Mouse (Mus musculus) limb, embryonic 11.5 days (tissue): Measurements from ENCODE around the gene Sgms1. TPM values are rescaled to one million over a fixed set of nuclear protein-coding genes. Genes with fewer than 3 reads are reported as not detected.

Experiments
- ATAC-seq: fragments of 200-750 bp; cut with Nextera tagmentation; 2 replicates; pipeline ENCODE4 v1.8.0; 2017; ENCODE audit warnings: low read depth; ENCODE audit not compliant: insufficient number of reproducible peaks, low FRiP score, low TSS enrichment
- DNase-seq: peaks from one replicate; pipeline ENCODE4 v3.0.0-alpha.2; 2015; ENCODE audit warnings: low spot score
- H3K27ac ChIP-seq: fragments of 300-500 bp; sonication (generic); replicated peaks from 2 replicates; pipeline ENCODE4 v1.5.1; 2014; ENCODE audit warnings: low read depth, mild to moderate bottlenecking, low read length
- H3K27me3 ChIP-seq: fragments of 300-500 bp; sonication (generic); 2 replicates; pipeline ENCODE4 v1.6.1; 2014; ENCODE audit warnings: mild to moderate bottlenecking, low read length, mixed read lengths; ENCODE audit not compliant: control insufficient read depth, insufficient read depth
- H3K36me3 ChIP-seq: fragments of 300-500 bp; sonication (generic); 2 replicates; pipeline ENCODE4 v1.6.1; 2014; ENCODE audit warnings: mild to moderate bottlenecking, low read length, moderate library complexity, mixed read lengths; ENCODE audit not compliant: control insufficient read depth, insufficient read depth
- H3K4me1 ChIP-seq: fragments of 300-500 bp; sonication (generic); 2 replicates; pipeline ENCODE4 v1.6.1; 2014; ENCODE audit warnings: low read length, mixed read lengths; ENCODE audit not compliant: control insufficient read depth, insufficient read depth
- H3K4me2 ChIP-seq: fragments of 300-500 bp; sonication (generic); 2 replicates; pipeline ENCODE4 v1.6.1; 2014; ENCODE audit warnings: low read depth, mild to moderate bottlenecking, moderate library complexity; ENCODE audit not compliant: severe bottlenecking
- H3K4me3 ChIP-seq: fragments of 300-500 bp; sonication (generic); 2 replicates; pipeline ENCODE4 v1.5.1; 2014; ENCODE audit warnings: low read depth, low read length
- H3K9ac ChIP-seq: fragments of 300-500 bp; sonication (generic); 2 replicates; pipeline ENCODE4 v1.6.1; 2014; ENCODE audit warnings: mild to moderate bottlenecking, low read length
- H3K9me3 ChIP-seq: fragments of 300-500 bp; sonication (generic); 2 replicates; pipeline ENCODE4 v1.6.1; 2016; ENCODE audit warnings: low read length; ENCODE audit not compliant: control insufficient read depth
- WGBS: fragments of 180-500 bp; shearing (Covaris S2); extraction: QIAGEN DNeasy Blood & Tissue Kit; methylation state at CpG from one replicate; pipeline ENCODE4 v1.1.7; 2014; 5-methylcytosine and 5-hydroxymethylcytosine counted together
- polyA plus RNA-seq: library from polyadenylated mRNA; unstranded; fragments of >200 nt; fragmentation: Nextera tagmentation; extraction: Ambion mirVana; gene quantifications from 2 replicates; pipeline ENCODE4 v1.2.1, GENCODE M21; 2014

The Sgms1 gene
- polyA plus RNA-seq, 1 experiment from 2014 or later = 13.5 TPM

GRCm38 (mm10) chr19:32194074-32194473 is 195.4 kb downstream of the Sgms1 start:
- ATAC-seq (no peak), DNase-seq (no peak)
- H3K4me2 ChIP-seq = no peak overlapping the region
- H3K9me3 ChIP-seq = no peaks in the 10 kb centered on the region
- H3K27me3 ChIP-seq = no peaks in the 10 kb centered on the region
- H3K36me3 ChIP-seq = no peaks in the 10 kb centered on the region
- WGBS = 91% methylated on average over 3 of the region's 3 CpGs
- H3K27ac ChIP-seq = no peak overlapping the region
- H3K4me3 ChIP-seq = no peak overlapping the region
- no peak overlapping the region for H3K9ac ChIP-seq
- no peaks in the 10 kb centered on the region for H3K4me1 ChIP-seq

GRCm38 (mm10) chr19:32191596-32191995 is 197.9 kb downstream of the Sgms1 start:
- H3K9ac ChIP-seq = no peak overlapping the region
- DNase-seq (no peak), ATAC-seq (no peak)
- H3K27ac ChIP-seq = no peak overlapping the region
- no peaks in the 10 kb centered on the region for H3K27me3 ChIP-seq
- WGBS = 85% methylated on average over 3 of the region's 3 CpGs
- no peaks in the 10 kb centered on the region for H3K9me3 ChIP-seq
- H3K4me3 ChIP-seq = no peak overlapping the region
- H3K4me1 ChIP-seq = no peaks in the 10 kb centered on the region
- H3K4me2 ChIP-seq = no peak overlapping the region
- H3K36me3 ChIP-seq = no peaks in the 10 kb centered on the region

GRCm38 (mm10) chr19:32189961-32190360 is 199.6 kb downstream of the Sgms1 start:
- H3K4me2 ChIP-seq = no peak overlapping the region
- no peaks in the 10 kb centered on the region for H3K9me3 ChIP-seq
- no peaks in the 10 kb centered on the region for H3K27me3 ChIP-seq
- 86% methylated on average over 6 of the region's 6 CpGs for WGBS
- no peak for DNase-seq
- H3K27ac ChIP-seq = no peak overlapping the region
- no peaks in the 10 kb centered on the region for H3K4me1 ChIP-seq
- ATAC-seq = no peak
- no peaks in the 10 kb centered on the region for H3K36me3 ChIP-seq
- no peak overlapping the region for H3K4me3 ChIP-seq
- no peak overlapping the region for H3K9ac ChIP-seq

- no peaks in the 10 kb centered on the region for H3K27me3 ChIP-seq
- no peaks in the 10 kb centered on the region for H3K9me3 ChIP-seq
- WGBS = 81% methylated on average over 5 of the region's 5 CpGs
- DNase-seq (no peak), ATAC-seq (no peak)
- H3K36me3 ChIP-seq = no peaks in the 10 kb centered on the region
- H3K4me1 ChIP-seq = no peaks in the 10 kb centered on the region
- H3K4me3 ChIP-seq = no peak overlapping the region
- no peak overlapping the region for H3K27ac ChIP-seq
- no peak overlapping the region for H3K9ac ChIP-seq
- no peak overlapping the region for H3K4me2 ChIP-seq
These were observed 200.5 kb downstream of the Sgms1 start for GRCm38 (mm10) chr19:32189036-32189436.

GRCm38 (mm10) chr19:32186594-32187092 is 202.9 kb downstream of the Sgms1 start:
- no peak overlapping the region for H3K9ac ChIP-seq
- DNase-seq (no peak), ATAC-seq (no peak)
- H3K36me3 ChIP-seq = no peaks in the 10 kb centered on the region
- no peak overlapping the region for H3K4me2 ChIP-seq
- 85% methylated on average over 8 of the region's 8 CpGs for WGBS
- no peak overlapping the region for H3K27ac ChIP-seq
- no peaks in the 10 kb centered on the region for H3K9me3 ChIP-seq
- no peak overlapping the region for H3K4me3 ChIP-seq
- no peaks in the 10 kb centered on the region for H3K4me1 ChIP-seq
- no peaks in the 10 kb centered on the region for H3K27me3 ChIP-seq

- no peaks in the 10 kb centered on the region for H3K27me3 ChIP-seq
- no peak for DNase-seq
These were observed 206.5 kb downstream of the Sgms1 start for GRCm38 (mm10) chr19:32183005-32183404.

GRCm38 (mm10) chr19:32182471-32182870 is 207.0 kb downstream of the Sgms1 start:
- no peak overlapping the region for H3K4me2 ChIP-seq
- no peaks in the 10 kb centered on the region for H3K4me1 ChIP-seq
- no peak overlapping the region for H3K4me3 ChIP-seq
- ATAC-seq = no peak
- no peaks in the 10 kb centered on the region for H3K36me3 ChIP-seq
- no peaks in the 10 kb centered on the region for H3K27me3 ChIP-seq
- DNase-seq = no peak
- H3K27ac ChIP-seq = no peak overlapping the region
- 93% methylated on average over 5 of the region's 5 CpGs for WGBS
- H3K9me3 ChIP-seq = no peaks in the 10 kb centered on the region
- no peak overlapping the region for H3K9ac ChIP-seq

More at GRCm38 (mm10) chr19:32183005-32183404, 206.5 kb downstream of the Sgms1 start:
- no peak for ATAC-seq
- Histone ChIP-seq H3K4me2 (no peak overlapping the region), H3K36me3 (no peaks in the 10 kb centered on the region), H3K9ac (no peak overlapping the region), H3K27ac (no peak overlapping the region), H3K4me3 (no peak overlapping the region), H3K4me1 (no peaks in the 10 kb centered on the region), H3K9me3 (no peaks in the 10 kb centered on the region)
- 91% methylated on average over 4 of the region's 4 CpGs for WGBS

- Histone ChIP-seq H3K9me3 (no peaks in the 10 kb centered on the region), H3K27ac (no peak overlapping the region), H3K4me3 (no peak overlapping the region), H3K27me3 (no peaks in the 10 kb centered on the region), H3K9ac (no peak overlapping the region), H3K4me1 (no peaks in the 10 kb centered on the region), H3K4me2 (no peak overlapping the region), H3K36me3 (no peaks in the 10 kb centered on the region)
- 87% methylated on average over 12 of the region's 12 CpGs for WGBS
- DNase-seq = no peak
- no peak for ATAC-seq
These were observed 207.7 kb downstream of the Sgms1 start for GRCm38 (mm10) chr19:32181721-32182394.
